Mouse (Mus musculus): ENCODE data around the gene Slc44a2.

DNA sequence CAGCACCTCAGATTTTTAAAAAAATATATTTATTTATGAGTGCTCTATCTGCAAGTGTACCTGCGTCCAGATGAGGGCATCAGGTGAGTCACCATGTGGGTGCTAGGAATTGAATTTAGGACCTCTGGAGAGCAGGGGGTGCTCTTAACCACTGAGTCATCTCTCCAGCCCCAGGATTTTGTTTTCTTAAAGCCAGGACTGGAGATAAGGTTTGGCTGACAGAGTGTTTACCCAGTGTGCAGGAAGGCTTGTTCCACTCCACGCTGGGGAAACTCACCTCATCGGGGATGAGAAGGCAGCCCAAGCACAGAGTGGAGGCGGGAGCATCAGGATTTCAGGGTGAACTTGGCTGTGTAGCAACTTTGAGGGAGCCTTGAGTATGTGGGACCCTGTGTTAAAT, 19.9 kb downstream of the Slc44a2 start:
- TF ChIP-seq POLR2A (IDR thresholded peaks at IDR 0.05; ENCODE audit: low read depth, low read length) = no peak
- no peak for TF ChIP-seq CTCF (conservative IDR thresholded peaks at IDR 0.05; ENCODE audit: insufficient read depth, insufficient read length, low read depth, low read length)

Data from kidney, adult 2 months (tissue).